Comparison of ENCODE assay signal across 7 mouse cellular contexts in the genomic region with DNA sequence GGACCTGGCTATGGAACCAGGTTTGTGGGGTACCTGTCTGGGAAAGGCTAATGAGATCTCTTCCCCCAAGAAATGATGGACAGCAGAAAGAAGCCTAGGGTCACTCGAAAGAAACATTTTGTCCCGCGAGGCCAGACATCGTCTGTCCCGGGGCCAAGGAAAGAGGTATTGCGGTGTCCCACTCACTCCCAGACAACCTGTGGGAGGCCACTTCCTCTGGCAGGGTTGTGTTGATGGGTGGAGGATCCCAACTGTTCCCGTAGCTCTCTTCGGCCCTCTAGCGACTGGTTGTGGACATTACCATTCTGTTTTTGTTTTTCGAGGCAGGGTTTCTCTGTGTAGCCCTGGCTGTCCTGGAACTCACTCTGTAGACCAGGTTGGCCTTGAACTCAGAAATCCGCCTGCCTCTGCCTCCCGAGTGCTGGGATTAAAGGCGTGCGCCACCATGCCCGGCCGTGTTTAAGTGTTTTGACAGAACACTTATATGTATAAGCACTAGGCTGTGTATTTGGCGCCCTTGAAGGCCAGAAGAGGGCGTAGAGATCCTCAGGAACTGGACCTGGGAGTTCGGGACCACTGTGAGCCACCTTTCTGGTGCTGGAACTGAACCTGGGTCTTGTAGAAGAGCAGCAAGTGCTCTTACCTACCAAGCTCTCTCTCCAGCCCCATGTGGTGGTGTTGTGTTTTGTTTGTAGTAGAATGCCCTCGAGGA. TPM values are rescaled to one million over a fixed set of nuclear protein-coding genes. Genes with fewer than 3 reads are reported as not detected.
DNase-seq lines count a peak whose midpoint lies in the region; ATAC-seq lines count a peak whose summit lies in the region.

No protein-coding gene starts in this region.

- H3K27ac ChIP-seq in forebrain, embryonic 15.5 days (replicated peaks): no peak overlapping the region
- peak overlapping the region; percentile 79 for H3K27ac ChIP-seq in hindbrain, embryonic 10.5 days

- peaks cover 53% of the 10 kb centered on the region for H3K27me3 ChIP-seq in forebrain, embryonic 15.5 days
- peaks cover 69% of the 10 kb centered on the region for H3K27me3 ChIP-seq in hindbrain, embryonic 10.5 days (ENCODE audit: insufficient read depth, poor library complexity, severe bottlenecking)

- peaks cover 19% of the 10 kb centered on the region for H3K36me3 ChIP-seq in forebrain, embryonic 15.5 days
- peaks cover 38% of the 10 kb centered on the region for H3K36me3 ChIP-seq in hindbrain, embryonic 10.5 days

- peak; percentile 39; the same call in 1 of the 2 replicates for ATAC-seq in forebrain, embryonic 15.5 days (replicated peaks)

- H3K4me1 ChIP-seq in forebrain, embryonic 15.5 days: peaks cover 39% of the 10 kb centered on the region
- peaks cover 77% of the 10 kb centered on the region for H3K4me1 ChIP-seq in hindbrain, embryonic 10.5 days (replicated peaks)

- H3K9me3 ChIP-seq in forebrain, embryonic 15.5 days: no peaks in the 10 kb centered on the region
- no peaks in the 10 kb centered on the region for H3K9me3 ChIP-seq in hindbrain, embryonic 10.5 days

- 23% methylated on average over 20 of the region's 20 CpGs for WGBS in forebrain, embryonic 15.5 days
- 20% methylated on average over 20 of the region's 20 CpGs for WGBS in hindbrain, embryonic 10.5 days

- DNase-seq in WW6 (ENCODE audit: low read depth, low spot score): peak; percentile 80
- peak; percentile 66 to 75 for DNase-seq in cerebellum, adult 18-20 months
- peak; percentile 79 for DNase-seq in hindbrain, embryonic 10.5 days (ENCODE audit: low spot score)
- peak; percentile 55 for DNase-seq in layer of hippocampus, adult 9-11 months
- peak; percentile 71 to 83 for DNase-seq in lung, postnatal 4 days
- DNase-seq in right cerebral cortex, adult 2 months (ENCODE audit: low spot score in 2 of 2): peak; percentile 73 to 75

- H3K4me2 ChIP-seq in forebrain, embryonic 15.5 days (replicated peaks): peak overlapping the region; percentile 89

- H3K9ac ChIP-seq in forebrain, embryonic 15.5 days (replicated peaks): no peak overlapping the region

- peak overlapping the region; percentile 45 for H3K4me3 ChIP-seq in forebrain, embryonic 15.5 days
- H3K4me3 ChIP-seq in hindbrain, embryonic 10.5 days: peak overlapping the region; percentile 65

RNA-seq across cellular contexts. Expression of a gene that starts 3.6 kb away (rescaled TPM):
- polyA plus RNA-seq in forebrain, embryonic 15.5 days (2015; fragmentation: Nextera tagmentation; extraction: Ambion mirVana): 2.2 and 2.4 TPM in 2 replicates
- 8.6 and 11.1 TPM in 2 replicates for polyA plus RNA-seq in hindbrain, embryonic 10.5 days (2016; fragmentation: Nextera tagmentation; extraction: Ambion mirVana)

RNA-seq across cellular contexts. Expression of a gene that starts 40.3 kb away (rescaled TPM):
- 193 and 201 TPM in 2 replicates for polyA plus RNA-seq in forebrain, embryonic 15.5 days (2015; fragmentation: Nextera tagmentation; extraction: Ambion mirVana)
- 210 and 236 TPM in 2 replicates for polyA plus RNA-seq in hindbrain, embryonic 10.5 days (2016; fragmentation: Nextera tagmentation; extraction: Ambion mirVana)

RNA-seq across cellular contexts. Expression of a gene that starts 46.9 kb away (rescaled TPM):
- 22.4 and 27.3 TPM in 2 replicates for polyA plus RNA-seq in forebrain, embryonic 15.5 days (2015; fragmentation: Nextera tagmentation; extraction: Ambion mirVana)
- polyA plus RNA-seq in hindbrain, embryonic 10.5 days (2016; fragmentation: Nextera tagmentation; extraction: Ambion mirVana): 8.9 and 10.8 TPM in 2 replicates

RNA-seq across cellular contexts. Expression of a gene that starts 51.9 kb away (rescaled TPM):
- 0.15 TPM in 1 of 2 replicates, not detected in the other for polyA plus RNA-seq in forebrain, embryonic 15.5 days (2015; fragmentation: Nextera tagmentation; extraction: Ambion mirVana)
- polyA plus RNA-seq in hindbrain, embryonic 10.5 days (2016; fragmentation: Nextera tagmentation; extraction: Ambion mirVana): not detected in 2 replicates
